ENCODE assay signal across 23 mouse cellular contexts in genomic region chr15:94859641-94860040, GRCm38 (mm10).
DNase-seq lines count a peak whose midpoint lies in the region; ATAC-seq and TF ChIP-seq lines count a peak whose summit lies in the region.
"Had no signal": no experiment of that assay in that cellular context is flagged by ENCODE, and none has a peak within 500 bp of the region (broad histone marks: within the 10 kb centered on the region; RNA-seq: fewer than 3 reads in every experiment).

No protein-coding gene starts in this region.

- no peaks in the 10 kb centered on the region for H3K36me3 ChIP-seq in forebrain, postnatal 0 days (ENCODE audit: insufficient read depth)
- H3K36me3 ChIP-seq in forebrain, embryonic 12.5 days (replicated peaks): no peaks in the 10 kb centered on the region
- no peaks in the 10 kb centered on the region for H3K36me3 ChIP-seq in liver, embryonic 12.5 days
- H3K36me3 ChIP-seq: embryonic facial prominence, embryonic 10.5 days; G1E; heart, embryonic 15.5 days; kidney, embryonic 15.5 days; limb, embryonic 15.5 days; neural tube, embryonic 12.5 days; stomach, embryonic 15.5 days had no signal

- no peak for TF ChIP-seq CTCF in forebrain, postnatal 0 days (IDR thresholded peaks at IDR 0.05; ENCODE audit: low read depth)
- TF ChIP-seq CTCF in layer of hippocampus, adult 2 months (conservative IDR thresholded peaks at IDR 0.05): no peak

- H3K4me1 ChIP-seq in forebrain, postnatal 0 days (ENCODE audit: insufficient read depth): peaks cover 6% of the 10 kb centered on the region; the same call in 1 of the 2 replicates
- peaks cover 13% of the 10 kb centered on the region for H3K4me1 ChIP-seq in forebrain, embryonic 12.5 days
- no peaks in the 10 kb centered on the region for H3K4me1 ChIP-seq in liver, embryonic 12.5 days
- H3K4me1 ChIP-seq: heart, embryonic 15.5 days; kidney, embryonic 15.5 days; limb, embryonic 15.5 days; megakaryocyte, embryonic 14.5 days; neural tube, embryonic 12.5 days; stomach, embryonic 15.5 days had no signal

- no peak overlapping the region for H3K9ac ChIP-seq in forebrain, postnatal 0 days
- no peak overlapping the region for H3K9ac ChIP-seq in forebrain, embryonic 12.5 days
- H3K9ac ChIP-seq in liver, embryonic 12.5 days: no peak overlapping the region
- H3K9ac ChIP-seq: heart, embryonic 15.5 days; kidney, embryonic 15.5 days; limb, embryonic 15.5 days; liver, postnatal 0 days; neural tube, embryonic 12.5 days; stomach, embryonic 15.5 days had no signal

- no peaks in the 10 kb centered on the region for H3K9me3 ChIP-seq in forebrain, postnatal 0 days (ENCODE audit: low read length)
- no peaks in the 10 kb centered on the region for H3K9me3 ChIP-seq in forebrain, embryonic 12.5 days
- no peaks in the 10 kb centered on the region; the same call in none of the 2 replicates for H3K9me3 ChIP-seq in liver, embryonic 12.5 days (replicated peaks)
- H3K9me3 ChIP-seq: embryonic facial prominence, embryonic 10.5 days; heart, embryonic 15.5 days; kidney, embryonic 15.5 days; limb, embryonic 15.5 days; neural tube, embryonic 12.5 days; stomach, embryonic 15.5 days had no signal

- peak; percentile 27; the same call in 1 of the 2 replicates for ATAC-seq in forebrain, postnatal 0 days
- ATAC-seq in forebrain, embryonic 12.5 days (ENCODE audit: low FRiP score): no peak
- no peak for ATAC-seq in liver, embryonic 12.5 days
- ATAC-seq: CD4-positive, CD25-positive, alpha-beta regulatory T cell, adult 4 months; forebrain, embryonic 14.5 days; intestine, embryonic 16.5 days; liver, postnatal 0 days had no signal

- no peak overlapping the region for H3K27ac ChIP-seq in forebrain, postnatal 0 days (ENCODE audit: low read depth, low read length)
- no peak overlapping the region for H3K27ac ChIP-seq in forebrain, embryonic 12.5 days
- peak overlapping the region; percentile 84 for H3K27ac ChIP-seq in layer of hippocampus, adult 2 months
- H3K27ac ChIP-seq in liver, embryonic 12.5 days: no peak overlapping the region
- H3K27ac ChIP-seq: embryonic facial prominence, embryonic 10.5 days; heart, adult 2 months; heart, embryonic 15.5 days; kidney, embryonic 15.5 days; limb, embryonic 15.5 days; neural tube, embryonic 12.5 days; stomach, embryonic 15.5 days had no signal

- peak; percentile 27 for DNase-seq in forebrain, postnatal 0 days
- peak; percentile 45 to 61 for DNase-seq in left cerebral cortex, postnatal 14 days (ENCODE audit: low spot score in 2 of 2)
- no peak for DNase-seq in left cerebral cortex, postnatal 4 days
- DNase-seq in layer of hippocampus, adult 2 months (ENCODE audit: low spot score in 2 of 2): peak; percentile 70 to 80
- peak; percentile 16 for DNase-seq in right cerebral cortex, postnatal 25 days
- no peak for DNase-seq in kidney, postnatal 14 days
- DNase-seq: cerebellum, postnatal 36 days; heart, adult 2 months; liver, postnatal 0 days; lung, postnatal 14 days had no signal

- no peak overlapping the region for H3K4me2 ChIP-seq in forebrain, postnatal 0 days (ENCODE audit: low read depth)
- no peak overlapping the region for H3K4me2 ChIP-seq in forebrain, embryonic 12.5 days
- H3K4me2 ChIP-seq in liver, embryonic 12.5 days: no peak overlapping the region
- H3K4me2 ChIP-seq: heart, embryonic 15.5 days; kidney, embryonic 15.5 days; limb, embryonic 15.5 days; neural tube, embryonic 12.5 days; stomach, embryonic 15.5 days had no signal

- H3K4me3 ChIP-seq in forebrain, postnatal 0 days (ENCODE audit: low read depth, low read length): no peak overlapping the region
- no peak overlapping the region for H3K4me3 ChIP-seq in forebrain, embryonic 12.5 days (replicated peaks)
- no peak overlapping the region for H3K4me3 ChIP-seq in layer of hippocampus, adult 2 months
- no peak overlapping the region for H3K4me3 ChIP-seq in liver, embryonic 12.5 days
- H3K4me3 ChIP-seq: embryonic facial prominence, embryonic 10.5 days; heart, adult 2 months; heart, embryonic 15.5 days; kidney, embryonic 15.5 days; limb, embryonic 15.5 days; megakaryocyte, embryonic 14.5 days; neural tube, embryonic 12.5 days; stomach, embryonic 15.5 days had no signal

- H3K27me3 ChIP-seq in forebrain, postnatal 0 days (ENCODE audit: insufficient read depth, low read length): no peaks in the 10 kb centered on the region
- H3K27me3 ChIP-seq in forebrain, embryonic 12.5 days: peaks cover 25% of the 10 kb centered on the region
- no peaks in the 10 kb centered on the region for H3K27me3 ChIP-seq in liver, embryonic 12.5 days (replicated peaks)
- H3K27me3 ChIP-seq: heart, embryonic 15.5 days; kidney, embryonic 15.5 days; limb, embryonic 15.5 days; megakaryocyte, embryonic 14.5 days; stomach, embryonic 15.5 days had no signal

- 65% methylated on average over 6 of the region's 6 CpGs for WGBS in forebrain, postnatal 0 days
- 77% methylated on average over 6 of the region's 6 CpGs for WGBS in forebrain, embryonic 12.5 days
- WGBS in liver, embryonic 12.5 days (ENCODE audit: insufficient replicate concordance): 70% methylated on average over 6 of the region's 6 CpGs

- intact Hi-C loops in left cerebral cortex, postnatal 14 days (cut with DNase I): no loop called here
- intact Hi-C loops in left cerebral cortex, postnatal 4 days (cut with DNase I): loop anchor here (10.0 kb wide), 1 partner anchor 665 kb away; the partner anchor contains the start of gene Nell2

Comparison
In these comparisons a context has a peak if more than half of its experiments do, and no peak if none do; other contexts are left out.
1. DNase-seq: peak in forebrain, postnatal 0 days (single experiment), left cerebral cortex, postnatal 14 days (2 of 2), layer of hippocampus, adult 2 months (2 of 2) and right cerebral cortex, postnatal 25 days (single experiment); none in left cerebral cortex, postnatal 4 days (single experiment) and kidney, postnatal 14 days (single experiment).